Mouse (Mus musculus): ENCODE results near the gene Slc9a9. TPM values are rescaled to one million over a fixed set of nuclear protein-coding genes. Genes with fewer than 3 reads are reported as not detected.
A peak's percentile ranks its signal among the peaks of the same experiment; 100 is the strongest.

The Slc9a9 gene
- polyA plus RNA-seq, 1 experiment: 0.69 TPM

- Histone ChIP-seq H3K4me3 (replicated peaks) (no peak overlapping the region), H3K27me3 (replicated peaks) (no peaks in the 10 kb centered on the region), H3K4me1 (peaks cover 38% of the 10 kb centered on the region), H3K36me3 (replicated peaks; ENCODE audit: low read length) (no peaks in the 10 kb centered on the region), H3K9me3 (no peaks in the 10 kb centered on the region)
- TF ChIP-seq FLI1 (IDR thresholded peaks at IDR 0.05; ENCODE audit: low read length) (no peak), GATA1 (IDR thresholded peaks at IDR 0.05; ENCODE audit: borderline replicate concordance, low read length) (no peak)
Observed at GRCm38 (mm10) chr9:94945569-94946135, 275.9 kb downstream of the Slc9a9 start.

GRCm38 (mm10) chr9:94947246-94947645 is 277.5 kb downstream of the Slc9a9 start:
- Histone ChIP-seq H3K27me3 (replicated peaks) (no peaks in the 10 kb centered on the region), H3K4me1 (peaks cover 54% of the 10 kb centered on the region), H3K4me3 (replicated peaks) (no peak overlapping the region), H3K36me3 (replicated peaks; ENCODE audit: low read length) (peaks cover 10% of the 10 kb centered on the region), H3K9me3 (peaks cover 6% of the 10 kb centered on the region)
- TF ChIP-seq FLI1 (IDR thresholded peaks at IDR 0.05; ENCODE audit: low read length) (no peak), GATA1 (IDR thresholded peaks at IDR 0.05; ENCODE audit: borderline replicate concordance, low read length) (no peak)

- TF ChIP-seq FLI1 (IDR thresholded peaks at IDR 0.05; ENCODE audit: low read length) (no peak), GATA1 (IDR thresholded peaks at IDR 0.05; ENCODE audit: borderline replicate concordance, low read length) (no peak)
- H3K36me3 ChIP-seq (replicated peaks; ENCODE audit: low read length): peaks cover 10% of the 10 kb centered on the region
- peaks cover 71% of the 10 kb centered on the region for H3K4me1 ChIP-seq
- H3K27me3 ChIP-seq (replicated peaks): no peaks in the 10 kb centered on the region
- H3K4me3 ChIP-seq (replicated peaks): peak overlapping the region; percentile 28
- H3K9me3 ChIP-seq: peaks cover 6% of the 10 kb centered on the region
Observed at GRCm38 (mm10) chr9:94950676-94951075, 281.0 kb downstream of the Slc9a9 start.

GRCm38 (mm10) chr9:94955645-94956044 is 285.9 kb downstream of the Slc9a9 start:
- Histone ChIP-seq H3K4me3 (replicated peaks) (peak overlapping the region; percentile 31), H3K4me1 (peaks cover 66% of the 10 kb centered on the region), H3K9me3 (peaks cover 6% of the 10 kb centered on the region), H3K27me3 (replicated peaks) (no peaks in the 10 kb centered on the region), H3K36me3 (replicated peaks; ENCODE audit: low read length) (peaks cover 10% of the 10 kb centered on the region)
- no peak for TF ChIP-seq GATA1 (IDR thresholded peaks at IDR 0.05; ENCODE audit: borderline replicate concordance, low read length)
- no peak for TF ChIP-seq FLI1 (IDR thresholded peaks at IDR 0.05; ENCODE audit: low read length)

- TF ChIP-seq FLI1 (IDR thresholded peaks at IDR 0.05; ENCODE audit: low read length): no peak
- TF ChIP-seq GATA1 (IDR thresholded peaks at IDR 0.05; ENCODE audit: borderline replicate concordance, low read length): no peak
- H3K9me3 ChIP-seq: no peaks in the 10 kb centered on the region
- H3K4me3 ChIP-seq (replicated peaks): no peak overlapping the region
- peaks cover 43% of the 10 kb centered on the region for H3K4me1 ChIP-seq
- H3K36me3 ChIP-seq (replicated peaks; ENCODE audit: low read length): no peaks in the 10 kb centered on the region
- peaks cover 2% of the 10 kb centered on the region for H3K27me3 ChIP-seq (replicated peaks)
Observed at GRCm38 (mm10) chr9:94958382-94958781, 288.7 kb downstream of the Slc9a9 start.

GRCm38 (mm10) chr9:94968596-94969120 is 298.9 kb downstream of the Slc9a9 start:
- TF ChIP-seq GATA1 (IDR thresholded peaks at IDR 0.05; ENCODE audit: borderline replicate concordance, low read length): no peak
- Histone ChIP-seq H3K4me1 (peaks cover 13% of the 10 kb centered on the region), H3K27me3 (replicated peaks) (peaks cover 2% of the 10 kb centered on the region)

GRCm38 (mm10) chr9:94969131-94969530 is 299.4 kb downstream of the Slc9a9 start:
- peaks cover 2% of the 10 kb centered on the region for H3K27me3 ChIP-seq (replicated peaks)
- H3K9me3 ChIP-seq: peaks cover 13% of the 10 kb centered on the region
- H3K4me1 ChIP-seq: peaks cover 13% of the 10 kb centered on the region
- H3K4me3 ChIP-seq (replicated peaks): no peak overlapping the region
- TF ChIP-seq GATA1 (IDR thresholded peaks at IDR 0.05; ENCODE audit: borderline replicate concordance, low read length) (no peak), FLI1 (IDR thresholded peaks at IDR 0.05; ENCODE audit: low read length) (no peak)
- H3K36me3 ChIP-seq (replicated peaks; ENCODE audit: low read length): peaks cover 14% of the 10 kb centered on the region

More at GRCm38 (mm10) chr9:94968596-94969120, 298.9 kb downstream of the Slc9a9 start:
- Histone ChIP-seq H3K4me3 (replicated peaks) (no peak overlapping the region), H3K36me3 (replicated peaks; ENCODE audit: low read length) (peaks cover 14% of the 10 kb centered on the region), H3K9me3 (peaks cover 13% of the 10 kb centered on the region)

GRCm38 (mm10) chr9:94972021-94972420 is 302.3 kb downstream of the Slc9a9 start:
- Histone ChIP-seq H3K27me3 (replicated peaks) (peaks cover 2% of the 10 kb centered on the region), H3K36me3 (replicated peaks; ENCODE audit: low read length) (peaks cover 6% of the 10 kb centered on the region), H3K4me1 (peaks cover 8% of the 10 kb centered on the region), H3K4me3 (replicated peaks) (no peak overlapping the region), H3K9me3 (peaks cover 8% of the 10 kb centered on the region)
- TF ChIP-seq GATA1 (IDR thresholded peaks at IDR 0.05; ENCODE audit: borderline replicate concordance, low read length) (no peak), FLI1 (IDR thresholded peaks at IDR 0.05; ENCODE audit: low read length) (no peak)

- TF ChIP-seq GATA1 (IDR thresholded peaks at IDR 0.05; ENCODE audit: borderline replicate concordance, low read length): no peak
- TF ChIP-seq FLI1 (IDR thresholded peaks at IDR 0.05; ENCODE audit: low read length): no peak
- peaks cover 8% of the 10 kb centered on the region for H3K4me1 ChIP-seq
- peaks cover 2% of the 10 kb centered on the region for H3K27me3 ChIP-seq (replicated peaks)
- H3K9me3 ChIP-seq: peaks cover 8% of the 10 kb centered on the region
- H3K36me3 ChIP-seq (replicated peaks; ENCODE audit: low read length): peaks cover 6% of the 10 kb centered on the region
- no peak overlapping the region for H3K4me3 ChIP-seq (replicated peaks)
Observed at GRCm38 (mm10) chr9:94972693-94973092, 303.0 kb downstream of the Slc9a9 start.

- TF ChIP-seq FLI1 (IDR thresholded peaks at IDR 0.05; ENCODE audit: low read length) (no peak), GATA1 (IDR thresholded peaks at IDR 0.05; ENCODE audit: borderline replicate concordance, low read length) (no peak)
- H3K27me3 ChIP-seq (replicated peaks): peaks cover 5% of the 10 kb centered on the region
- H3K9me3 ChIP-seq: peaks cover 8% of the 10 kb centered on the region
- no peak overlapping the region for H3K4me3 ChIP-seq (replicated peaks)
- peaks cover 6% of the 10 kb centered on the region for H3K36me3 ChIP-seq (replicated peaks; ENCODE audit: low read length)
- H3K4me1 ChIP-seq: peaks cover 3% of the 10 kb centered on the region; the same call in 1 of the 2 replicates
Observed at GRCm38 (mm10) chr9:94976191-94976590, 306.5 kb downstream of the Slc9a9 start.

All from megakaryocyte, embryonic 14.5 days (primary cell).